Mouse (Mus musculus): ENCODE measurements around the gene Xpo6.

DNA sequence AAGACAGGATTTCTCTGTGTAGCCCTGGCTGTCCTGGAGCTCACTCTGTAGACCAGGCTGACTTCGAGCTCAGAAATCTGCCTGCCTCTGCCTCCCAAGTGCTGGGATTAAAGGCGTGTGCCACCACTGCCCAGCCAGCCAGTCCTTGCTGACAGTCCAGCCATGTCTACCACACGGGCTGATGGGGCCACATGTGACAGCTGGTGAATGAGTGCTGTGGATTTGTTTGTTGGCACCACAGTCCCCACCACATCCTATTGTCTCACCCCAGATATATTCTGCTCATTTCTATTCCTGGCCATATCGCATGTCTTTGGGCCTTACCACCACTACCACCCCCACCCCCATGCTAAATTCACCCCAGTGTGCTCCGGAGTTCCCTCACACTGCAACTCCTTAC, 105.6 kb downstream of the Xpo6 start:
- TF ChIP-seq CTCF (IDR thresholded peaks at IDR 0.05; ENCODE audit: borderline replicate concordance, insufficient read depth, low read depth, low read length) (no peak), POLR2A (IDR thresholded peaks at IDR 0.05; ENCODE audit: borderline replicate concordance, insufficient read depth, low read length) (no peak)
